Mouse (Mus musculus): ENCODE results near the gene Dok7.

Dok7 gene

DNA sequence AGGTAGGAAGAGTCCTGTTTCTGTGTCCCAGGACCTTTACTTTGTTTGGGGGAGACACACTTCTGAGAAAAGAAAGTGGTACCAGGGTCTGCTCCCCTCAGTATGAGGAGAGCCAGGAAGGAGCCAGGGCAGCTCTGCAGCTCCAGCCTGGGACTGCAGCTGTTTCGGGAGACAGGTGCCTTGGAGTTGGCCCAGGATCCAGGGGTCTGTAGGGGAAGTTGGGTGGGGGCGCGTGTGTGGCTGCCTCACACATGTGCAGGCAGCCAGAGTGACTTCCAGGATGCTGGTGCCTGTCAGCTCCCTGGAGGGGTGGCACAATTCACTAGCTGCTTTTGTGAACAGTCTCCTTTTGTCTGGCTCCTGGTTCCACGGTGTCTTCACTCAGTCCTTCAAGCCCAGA lies 1.0 kb downstream of the Dok7 start:
- no peak for DNase-seq (ENCODE audit: low spot score)

DNA sequence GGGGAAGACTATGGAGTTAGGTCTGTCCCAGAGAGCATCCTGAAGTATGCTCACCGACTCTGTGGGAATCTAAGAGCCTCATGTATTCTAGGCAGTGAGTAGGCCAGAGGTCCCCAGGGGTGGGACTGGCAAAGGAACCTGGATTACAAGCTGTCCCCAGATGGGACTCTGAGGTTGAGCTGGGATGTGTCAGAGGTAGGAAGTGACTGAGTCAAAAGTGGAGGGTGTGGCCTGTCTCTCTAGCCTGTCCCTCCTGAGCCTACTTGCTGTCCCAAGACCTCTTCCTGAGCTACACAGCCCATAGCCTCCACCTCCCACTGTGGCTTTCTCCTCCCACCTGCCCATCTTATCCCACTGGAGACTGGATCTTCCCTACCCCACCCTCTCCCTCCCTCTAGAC lies 1.6 kb downstream of the Dok7 start:
- DNase-seq (ENCODE audit: low spot score) = no peak

DNA sequence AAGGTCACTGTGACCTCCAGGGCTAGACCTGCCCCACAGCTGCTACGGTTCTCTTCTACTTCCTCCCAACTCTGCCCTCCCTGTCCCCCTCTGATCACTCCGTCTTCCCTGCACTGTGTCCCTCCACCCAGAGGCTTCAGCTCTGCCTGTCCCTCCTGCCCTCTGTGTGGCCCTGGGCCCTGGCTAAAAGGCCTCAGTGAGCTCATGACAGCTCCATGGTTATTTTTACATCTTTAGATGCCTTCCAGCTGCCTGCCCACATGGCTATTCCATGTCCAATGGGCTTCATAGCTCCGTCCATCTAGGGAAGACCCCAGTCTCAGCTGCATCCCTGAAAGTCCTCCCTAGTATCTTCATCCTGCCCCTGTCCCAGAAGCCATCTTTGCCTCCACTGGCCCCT lies 3.5 kb downstream of the Dok7 start:
- DNase-seq (ENCODE audit: low spot score) = no peak

DNA sequence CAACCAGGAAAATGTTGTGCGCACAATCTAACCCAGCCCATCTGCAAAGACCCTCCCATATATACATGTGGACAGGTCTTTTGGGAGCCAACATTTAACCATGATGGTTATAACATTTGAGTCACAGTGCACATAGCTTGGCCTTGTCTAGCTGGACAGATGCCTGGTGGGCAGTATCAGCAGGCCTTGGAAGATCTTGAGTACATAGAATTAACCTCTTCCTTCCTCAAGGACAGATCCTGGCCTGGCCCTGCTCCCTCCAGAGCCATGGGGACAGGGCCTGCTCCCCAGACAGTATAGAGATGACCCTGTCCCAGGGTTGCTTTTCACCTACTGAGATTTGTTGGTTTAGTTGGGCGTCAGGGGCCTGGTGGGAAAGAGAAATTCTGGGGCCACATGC lies 13.3 kb downstream of the Dok7 start:
- DNase-seq (ENCODE audit: low spot score) = no peak

DNA sequence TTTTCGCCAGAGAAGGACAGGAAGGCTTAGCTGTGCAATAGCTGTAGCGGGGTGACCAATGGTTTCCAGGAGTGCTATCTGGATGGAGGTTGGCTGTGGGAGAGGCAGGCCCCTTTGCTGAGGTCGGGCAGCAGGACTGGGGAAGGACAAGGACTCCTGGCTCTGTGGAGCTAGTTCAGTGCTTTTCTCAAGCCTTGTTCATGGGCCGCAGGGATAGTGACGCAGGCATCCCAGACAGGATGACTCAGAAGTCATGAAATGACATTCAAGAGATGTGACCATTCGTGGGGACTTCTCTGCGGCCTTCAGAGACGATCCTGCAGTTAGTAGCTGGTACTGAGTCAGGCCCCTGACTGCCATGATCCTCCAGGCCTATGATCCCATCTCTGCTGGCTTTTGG lies 13.7 kb downstream of the Dok7 start:
- no peak for DNase-seq (ENCODE audit: low spot score)

DNA sequence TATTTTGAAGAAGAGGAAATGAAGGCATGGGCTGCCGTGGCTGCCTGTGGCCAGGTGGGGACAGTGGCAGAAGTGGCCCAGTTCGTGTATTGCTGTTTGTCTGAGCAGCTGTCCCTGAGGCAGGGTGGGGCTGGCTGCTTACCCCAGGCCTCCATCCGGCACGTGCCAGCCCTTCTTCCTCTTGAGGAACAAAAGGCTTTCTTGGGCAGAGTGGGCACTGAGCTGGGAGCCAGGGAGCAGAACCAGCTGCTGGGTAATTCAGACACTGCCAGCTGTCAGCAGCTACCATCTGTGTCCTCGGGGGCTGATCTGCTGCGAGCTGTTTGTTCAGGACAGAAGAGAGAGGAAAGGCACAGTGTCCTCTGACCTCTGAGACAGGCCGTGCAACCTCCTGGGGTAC lies 14.4 kb downstream of the Dok7 start:
- peak; percentile 36 for DNase-seq (ENCODE audit: low spot score)

DNA sequence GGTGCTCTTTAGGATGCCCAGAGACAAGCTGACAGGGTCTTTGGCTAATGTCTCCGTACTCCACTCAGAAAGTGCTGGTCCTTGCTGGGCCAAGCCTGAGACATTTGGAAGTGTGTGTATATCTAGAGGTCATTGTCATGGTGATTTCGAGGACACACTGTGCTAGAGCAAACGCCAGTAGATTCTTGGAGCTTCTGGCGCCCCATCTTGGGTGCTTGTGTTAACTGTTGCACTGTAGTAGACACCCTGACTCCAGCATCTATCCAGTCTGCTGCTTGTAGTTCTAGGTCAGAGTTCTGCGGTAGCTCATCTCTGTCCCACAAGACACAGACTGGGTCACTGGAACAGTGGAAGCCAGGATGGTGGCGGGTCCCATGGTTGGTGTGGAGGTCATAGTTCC lies 15.3 kb downstream of the Dok7 start:
- no peak for DNase-seq (ENCODE audit: low spot score)

DNA sequence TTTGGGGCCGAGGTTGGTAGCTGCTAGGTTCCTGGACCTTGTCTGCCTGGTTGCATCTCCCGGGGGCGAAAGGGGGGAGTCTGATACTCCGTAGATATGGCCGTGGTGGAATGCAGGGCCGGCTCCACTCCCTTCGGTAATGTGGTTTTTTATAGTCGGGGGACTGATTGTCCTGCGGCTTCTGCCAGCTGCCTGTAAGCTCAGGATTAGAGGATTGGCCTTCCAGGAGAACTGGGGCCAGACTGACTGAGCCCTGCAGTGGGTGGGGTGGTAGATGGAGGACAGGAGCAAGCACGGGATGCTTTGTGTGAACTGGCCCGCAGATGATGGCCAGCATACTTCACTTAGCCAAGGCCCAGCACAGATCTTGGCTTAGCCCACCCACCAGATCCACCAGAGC lies 16.7 kb downstream of the Dok7 start:
- no peak for DNase-seq (ENCODE audit: low spot score)

DNA sequence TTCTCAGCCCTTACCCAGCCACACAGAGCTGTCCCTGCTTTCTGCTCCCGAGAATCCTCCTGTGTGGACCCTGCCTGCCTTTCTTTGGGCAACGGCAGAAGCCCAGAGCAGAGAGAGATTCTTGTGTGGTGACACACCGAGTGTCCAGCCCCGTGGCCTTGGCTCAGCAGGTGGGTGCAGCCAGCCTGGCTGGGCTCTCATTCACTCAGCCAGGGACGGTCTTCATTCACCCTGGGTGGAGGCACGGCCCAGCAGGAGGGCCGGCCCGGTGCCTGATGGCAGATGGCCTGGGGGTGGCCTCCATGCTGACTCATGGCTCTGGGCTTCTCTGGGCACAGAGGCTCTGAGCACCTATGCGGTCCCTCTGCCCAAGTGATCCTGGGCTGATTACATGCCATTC lies 17.4 kb downstream of the Dok7 start:
- DNase-seq (ENCODE audit: low spot score) = no peak

DNA sequence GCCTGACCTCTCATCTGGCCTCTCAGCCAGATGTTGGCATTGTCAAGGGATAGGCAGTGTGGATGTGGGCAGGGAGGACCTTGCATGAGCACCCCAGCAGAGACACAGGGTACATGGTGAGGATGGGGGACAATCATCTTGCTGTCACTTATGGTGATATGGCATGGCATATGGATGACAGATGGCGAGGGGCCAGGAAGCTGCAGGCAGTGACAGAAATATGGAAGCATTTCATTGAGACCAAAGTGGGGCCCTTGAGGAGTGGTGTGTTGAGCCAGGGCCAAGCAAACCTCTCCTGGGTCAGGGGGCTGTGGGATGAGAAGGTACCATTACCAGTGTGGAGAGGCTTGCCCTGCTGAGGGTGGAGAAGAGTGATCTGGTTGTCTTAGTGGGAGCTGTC lies 19.8 kb downstream of the Dok7 start:
- no peak for DNase-seq (ENCODE audit: low spot score)

DNA sequence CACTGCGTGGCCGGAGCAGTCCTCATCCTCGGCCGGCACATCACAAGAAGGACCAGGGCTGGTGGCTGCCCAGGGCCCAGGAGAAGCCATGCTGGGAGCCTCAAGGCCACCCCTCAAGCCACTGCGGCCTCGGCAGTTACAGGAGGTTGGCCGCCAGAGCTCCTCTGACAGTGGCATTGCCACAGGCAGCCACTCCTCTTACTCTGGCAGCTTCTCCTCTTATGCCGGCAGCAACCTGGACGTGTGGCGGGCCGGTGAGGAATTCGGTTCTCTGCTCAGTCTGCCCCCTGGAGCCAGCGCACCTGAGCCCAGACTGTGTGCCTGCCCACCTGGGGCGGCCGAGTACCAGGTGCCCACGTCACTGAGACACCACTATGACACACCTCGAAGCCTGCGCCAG lies 22.5 kb downstream of the Dok7 start:
- no peak for DNase-seq (ENCODE audit: low spot score)

DNA sequence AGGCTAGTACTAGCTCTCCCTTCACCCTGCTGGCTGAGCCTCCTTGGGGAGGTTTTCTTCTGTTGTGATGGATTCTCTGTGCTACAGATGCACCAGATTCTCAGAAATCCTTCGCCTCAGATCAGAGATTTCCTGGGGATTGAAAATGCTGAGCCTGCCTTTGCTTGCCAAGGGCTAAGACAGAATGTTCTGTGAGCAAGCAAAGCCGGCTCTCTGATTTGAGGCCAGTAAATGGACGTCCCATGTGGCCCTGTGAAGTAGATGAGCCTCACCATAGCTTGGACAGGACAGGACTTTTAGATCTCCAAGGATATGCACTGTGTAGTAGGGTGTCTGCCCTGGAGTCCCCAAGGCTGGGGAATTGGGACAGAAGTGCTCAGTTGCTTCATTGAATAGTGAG lies 28.3 kb downstream of the Dok7 start:
- DNase-seq (ENCODE audit: low spot score) = no peak

DNA sequence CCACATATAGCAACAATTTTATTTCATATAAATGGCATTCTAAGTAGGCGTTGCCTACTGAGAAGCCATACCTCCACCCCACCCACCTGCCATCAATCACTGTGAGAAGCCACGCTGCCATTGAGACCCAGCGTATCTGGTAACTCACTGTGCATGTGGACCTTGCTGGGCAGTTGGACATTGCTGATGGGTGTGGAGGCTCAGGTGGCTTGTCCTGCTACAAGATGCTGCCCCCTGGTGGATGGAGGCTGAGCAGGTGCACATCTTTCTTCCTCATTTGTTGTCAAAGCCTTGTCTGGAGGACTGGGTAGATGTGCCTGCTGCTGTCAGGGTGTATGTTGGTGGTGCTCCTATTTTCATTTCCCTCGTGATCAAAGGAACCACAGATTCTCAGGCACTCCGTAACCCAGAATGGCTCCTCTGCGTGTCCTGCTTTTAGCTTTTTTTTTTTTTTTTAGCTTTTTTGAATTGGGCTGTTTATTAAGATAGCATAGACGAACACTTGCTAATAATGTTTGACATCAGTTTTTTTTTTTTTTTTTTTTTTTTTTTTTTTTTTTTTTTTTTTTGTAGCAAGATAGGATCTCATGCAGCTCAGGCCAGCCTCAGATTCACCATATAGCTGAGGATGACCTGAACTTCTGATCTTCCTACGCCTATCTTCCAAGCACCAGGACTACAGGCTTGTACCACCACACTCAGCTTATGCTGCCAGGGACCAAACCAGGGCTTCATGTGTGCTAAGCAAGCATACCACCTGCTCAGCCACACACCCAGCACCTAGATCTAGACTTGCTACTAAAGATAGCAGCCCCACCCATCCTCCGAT lies 32.4 kb downstream of the Dok7 start:
- peak; percentile 55 for DNase-seq (ENCODE audit: low spot score)

DNA sequence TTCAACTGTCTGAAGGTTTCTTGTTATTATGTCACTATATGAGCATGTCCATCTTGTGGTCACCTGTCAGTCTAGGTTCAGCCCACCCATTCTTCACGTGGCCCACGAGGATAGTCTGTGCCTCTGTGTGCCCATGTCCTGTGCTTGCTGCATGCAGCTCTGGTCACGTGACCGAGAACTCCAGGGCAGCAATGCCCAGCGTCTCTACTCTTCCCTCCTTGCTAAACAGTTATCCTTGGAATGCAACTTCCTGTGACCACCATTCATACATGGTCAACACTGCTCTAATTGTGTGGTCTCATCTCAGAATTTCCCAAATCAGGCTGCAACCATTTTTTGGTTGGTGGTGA lies 33.0 kb downstream of the Dok7 start:
- no peak for DNase-seq (ENCODE audit: low spot score)

DNA sequence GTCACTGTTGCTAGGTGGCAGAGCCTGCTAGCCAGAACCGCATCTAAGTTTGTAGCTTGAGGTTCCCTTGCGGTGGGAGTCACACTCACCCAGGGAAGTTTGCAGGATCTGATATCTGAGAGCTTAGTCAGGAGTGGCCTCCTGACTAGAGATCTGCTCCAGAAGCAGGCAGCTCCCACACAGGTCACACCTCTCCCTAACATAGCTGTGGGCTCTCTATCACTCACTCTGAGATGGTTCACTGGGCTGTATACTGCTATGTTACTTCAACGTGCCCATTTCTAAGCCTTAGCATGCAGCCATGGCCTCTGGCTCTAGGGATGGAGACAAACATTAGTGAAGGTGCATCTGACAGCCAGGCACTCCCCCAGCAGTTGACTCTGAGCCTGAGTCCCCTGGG lies 35.1 kb downstream of the Dok7 start:
- DNase-seq (ENCODE audit: low spot score) = no peak

DNA sequence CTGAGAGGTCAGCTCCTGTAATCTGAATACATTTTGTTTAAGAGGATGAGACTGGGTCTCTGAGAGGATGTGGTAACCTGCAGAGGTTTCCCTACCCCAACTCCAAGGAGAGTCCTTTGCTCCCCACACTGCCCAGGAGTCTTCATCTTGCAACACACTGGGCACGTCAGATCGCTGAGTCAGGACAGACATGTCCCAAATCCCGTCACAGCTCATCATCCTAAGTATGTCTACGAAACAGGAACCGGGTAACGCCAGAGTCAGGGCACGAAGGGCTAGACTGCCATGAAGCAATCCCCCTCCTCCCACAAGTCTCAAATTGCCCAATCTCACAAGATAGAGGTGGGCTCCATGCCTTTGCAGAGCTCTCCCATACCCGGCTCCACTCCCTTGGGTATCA lies 46.5 kb downstream of the Dok7 start:
- no peak for DNase-seq (ENCODE audit: low spot score)

DNA sequence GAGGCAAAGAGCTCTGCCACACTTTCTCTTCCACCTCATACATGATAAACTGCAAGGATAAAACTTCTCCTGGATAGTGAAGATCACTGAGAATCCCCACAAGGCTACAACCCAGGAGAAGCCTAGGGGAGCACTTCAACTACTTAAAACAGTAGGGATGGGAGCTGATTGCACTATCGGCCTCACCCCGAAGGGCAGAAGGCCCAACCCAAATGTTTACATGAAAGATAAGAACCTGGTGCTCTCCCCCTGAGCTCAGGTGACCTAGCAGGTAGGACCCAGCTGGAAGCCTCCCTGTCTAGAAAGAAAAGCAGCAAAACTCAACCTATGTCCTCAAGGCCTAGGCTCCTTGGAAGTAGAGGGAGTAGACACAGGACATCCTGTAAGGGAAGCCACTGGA lies 47.0 kb downstream of the Dok7 start:
- DNase-seq (ENCODE audit: low spot score) = no peak

DNA sequence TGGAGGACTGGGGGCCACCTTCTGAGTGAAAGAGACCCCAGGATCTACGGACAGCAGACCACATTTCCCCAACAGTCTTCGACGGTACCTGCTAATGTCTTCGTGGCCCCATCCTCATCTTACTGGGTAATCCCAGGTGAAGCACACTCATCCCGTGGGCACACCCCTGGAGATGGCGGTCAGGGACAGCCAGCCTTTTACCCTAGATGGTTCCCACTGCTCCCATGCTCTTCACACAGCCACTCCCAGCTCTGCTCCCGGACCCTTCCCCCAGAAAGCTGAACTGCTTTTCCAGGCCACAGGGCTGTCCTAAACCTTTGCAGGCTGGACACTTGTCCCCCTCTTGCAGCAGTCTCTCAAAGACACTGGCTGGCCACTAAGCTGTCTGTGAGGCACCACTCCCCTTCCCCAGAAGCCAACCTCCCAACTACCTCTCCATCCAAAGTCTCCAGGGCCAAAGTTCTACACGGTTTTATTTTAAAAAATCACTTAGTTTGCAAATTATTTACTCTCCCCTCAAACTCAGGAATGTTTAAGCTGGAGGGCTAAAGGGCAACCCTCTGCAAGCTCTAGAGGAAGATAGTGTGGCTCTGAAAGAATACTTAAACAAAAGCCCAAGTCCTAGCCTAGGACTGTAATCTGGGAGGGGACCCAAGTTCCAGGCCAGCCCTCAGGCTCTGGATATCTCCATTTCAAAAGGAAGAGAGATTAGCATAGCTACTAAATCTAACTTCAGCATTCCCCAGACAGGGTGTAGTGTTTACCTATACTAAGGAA lies 47.8 kb downstream of the Dok7 start:
- no peak for DNase-seq (ENCODE audit: low spot score)

DNA sequence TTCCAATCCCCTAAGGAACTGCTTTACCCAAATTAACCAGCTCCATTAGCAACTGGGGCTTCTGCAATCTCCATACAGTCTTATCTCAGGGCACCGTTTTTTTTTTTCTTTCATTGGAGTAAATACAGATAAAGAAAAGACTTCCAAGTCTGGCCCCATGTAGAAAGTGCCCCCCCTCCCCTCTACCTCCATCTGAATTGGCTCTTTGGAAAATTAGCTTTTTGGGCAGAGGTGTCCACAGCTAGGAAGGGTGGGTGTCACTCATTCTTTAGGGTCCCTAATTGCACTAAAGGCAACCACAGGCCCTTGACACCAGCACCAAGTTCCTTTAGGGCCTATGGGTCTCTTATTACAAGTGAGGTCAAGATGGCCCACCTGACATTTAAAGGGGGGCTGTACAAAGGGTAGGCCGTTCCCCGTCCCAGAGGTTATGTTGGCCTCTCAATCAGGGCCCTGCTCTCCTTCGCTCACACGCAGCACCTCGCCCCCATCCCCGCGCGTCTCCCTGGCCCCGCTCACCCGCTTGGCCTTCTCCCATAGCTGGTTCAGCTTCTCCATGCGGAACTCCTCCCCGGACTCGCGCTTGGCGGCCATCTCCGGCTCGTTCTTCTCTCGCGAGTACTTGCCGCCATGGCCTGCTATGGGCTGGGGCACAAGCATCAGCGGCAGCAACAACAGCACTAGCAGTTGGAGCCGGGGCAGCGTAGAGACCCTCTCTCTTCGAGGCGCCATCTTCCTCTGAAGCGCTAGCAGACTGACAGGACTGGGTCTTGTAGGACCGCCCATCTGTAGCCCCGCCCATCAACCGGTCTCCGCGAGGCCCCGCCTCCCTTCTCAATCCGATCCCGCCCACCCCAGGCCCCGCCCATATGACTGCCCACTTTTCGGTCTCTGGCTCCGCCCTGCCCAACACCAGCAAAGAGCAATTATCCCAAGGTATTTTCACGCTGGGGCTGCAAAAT lies 48.7 kb downstream of the Dok7 start, which contains the start of gene Lrpap1:
Gene Lrpap1, minus strand, starts transcription at position 807 of the 962 bp plus-strand sequence.
- peak; percentile 79 for DNase-seq (ENCODE audit: low spot score)

DNA sequence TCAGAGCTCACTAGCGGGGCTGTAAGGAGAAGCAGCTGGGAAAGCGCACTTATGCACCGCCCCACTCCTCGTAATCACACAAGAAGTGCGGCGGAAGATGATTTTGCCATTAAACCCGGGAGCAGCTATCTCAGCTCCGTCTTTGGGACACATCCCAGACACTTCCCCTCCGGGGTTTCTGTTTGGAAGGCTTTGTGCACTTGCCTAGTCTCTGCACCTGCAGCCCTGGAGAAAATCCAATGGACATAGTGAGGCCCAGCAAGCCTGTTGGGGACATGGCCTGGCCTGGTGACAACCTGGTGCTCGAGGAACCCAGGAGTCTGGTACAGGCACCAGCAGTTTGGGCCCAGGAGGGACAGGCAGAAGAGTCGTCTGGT lies 49.3 kb downstream of the Dok7 start:
- DNase-seq (ENCODE audit: low spot score) = no peak

DNA sequence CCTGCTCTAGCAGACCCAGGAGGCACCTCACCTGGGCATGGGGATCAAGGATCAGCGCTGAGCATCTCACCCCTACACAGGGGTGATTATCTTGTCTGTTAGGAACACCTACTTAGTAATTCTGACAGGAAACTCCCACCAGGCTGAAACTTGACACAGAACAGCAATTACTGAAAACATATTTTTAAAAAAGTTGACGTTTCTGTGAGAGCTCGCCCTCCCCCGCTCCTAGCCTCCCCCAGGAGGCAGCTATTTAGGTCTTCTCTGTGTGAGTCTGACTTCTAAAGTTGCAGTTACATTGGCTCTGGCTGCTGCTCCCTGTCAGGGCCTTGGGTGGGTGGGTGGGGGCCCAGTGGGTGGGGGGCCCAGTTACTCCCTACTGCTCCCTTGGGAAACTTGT lies 55.9 kb downstream of the Dok7 start:
- peak; percentile 51 for DNase-seq (ENCODE audit: low spot score)

DNA sequence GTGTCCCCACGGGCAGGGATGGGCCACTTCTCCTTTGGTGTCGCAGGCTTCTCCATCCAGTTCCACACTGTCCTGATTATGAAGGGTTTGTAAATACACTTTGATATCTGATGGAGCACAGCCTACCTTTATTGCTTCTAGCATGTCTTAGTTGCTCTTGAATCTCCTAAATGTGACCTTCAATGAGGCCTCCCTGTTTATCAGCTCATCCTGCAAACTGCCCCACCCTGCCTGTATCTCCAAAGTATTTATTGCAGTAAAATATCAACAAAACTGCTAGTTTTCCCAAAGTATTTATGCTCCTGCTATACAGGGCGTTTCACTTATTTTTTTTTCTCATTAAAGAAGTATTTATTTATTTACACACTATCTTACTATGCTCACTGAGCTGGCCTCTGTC lies 59.4 kb downstream of the Dok7 start:
- no peak for DNase-seq (ENCODE audit: low spot score)

DNA sequence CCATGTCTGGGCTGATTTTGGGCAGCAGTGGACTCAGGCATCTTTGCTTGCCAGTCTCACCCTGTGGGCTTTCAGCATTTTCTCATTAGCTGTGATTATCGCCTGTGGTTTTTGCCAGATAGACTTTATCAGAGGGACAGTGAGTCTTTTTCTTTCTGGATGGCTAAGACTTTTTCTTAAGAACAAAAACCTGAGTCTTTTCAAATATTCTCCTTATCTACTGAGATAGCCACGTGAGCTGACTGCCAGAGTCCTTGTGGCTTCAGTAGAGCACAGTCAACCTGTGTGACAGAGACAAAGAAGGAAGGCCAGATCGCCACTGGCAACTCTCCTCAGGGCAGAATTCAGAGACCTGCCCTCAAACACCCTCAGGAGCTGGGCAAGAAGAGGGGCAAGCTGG lies 61.1 kb downstream of the Dok7 start:
- DNase-seq (ENCODE audit: low spot score) = no peak
